Mouse (Mus musculus) liver, embryonic 15.5 days (tissue): ENCODE measurements around the gene Aifm1. TPM values are rescaled to one million over a fixed set of nuclear protein-coding genes. Genes with fewer than 3 reads are reported as not detected.

ENCODE experiments used
- polyA plus RNA-seq: library from polyadenylated mRNA; unstranded; fragments of >200 nt; fragmentation: Nextera tagmentation; extraction: Ambion mirVana; gene quantifications from 2 replicates; pipeline ENCODE4 v1.2.1, GENCODE M21; 2015

The Aifm1 gene
- polyA plus RNA-seq, 1 experiment from 2014 or later, result 59.5 TPM

Other genes starting within 250 kb of the Aifm1 start
- gene Bcorl1, start 172.2 kb downstream of the Aifm1 start, polyA plus RNA-seq, result 3.6 and 3.7 TPM in 2 replicates
- gene Elf4, start 50.4 kb downstream of the Aifm1 start, polyA plus RNA-seq, result 2.3 and 2.4 TPM in 2 replicates
- 0.39 and 0.48 TPM in 2 replicates for gene Rab33a, start 5.7 kb upstream of the Aifm1 start, polyA plus RNA-seq
- 2.1 and 2.3 TPM in 2 replicates for gene Zfp280c, start 80.9 kb upstream of the Aifm1 start, polyA plus RNA-seq
- 3.2 and 3.3 TPM in 2 replicates for gene Slc25a14, start 109.8 kb upstream of the Aifm1 start, polyA plus RNA-seq
- not detected in 2 replicates for gene Gpr119, start 160.9 kb upstream of the Aifm1 start, polyA plus RNA-seq
- 8.6 and 13.1 TPM in 2 replicates for gene Rbmx2, start 181.4 kb upstream of the Aifm1 start, polyA plus RNA-seq